Mouse (Mus musculus): ENCODE results near the gene Cyp11a1. TPM values are rescaled to one million over a fixed set of nuclear protein-coding genes. Genes with fewer than 3 reads are reported as not detected.

Cyp11a1 gene
- polyA plus RNA-seq, 1 experiment from 2014 or later: 0.51 TPM

DNA sequence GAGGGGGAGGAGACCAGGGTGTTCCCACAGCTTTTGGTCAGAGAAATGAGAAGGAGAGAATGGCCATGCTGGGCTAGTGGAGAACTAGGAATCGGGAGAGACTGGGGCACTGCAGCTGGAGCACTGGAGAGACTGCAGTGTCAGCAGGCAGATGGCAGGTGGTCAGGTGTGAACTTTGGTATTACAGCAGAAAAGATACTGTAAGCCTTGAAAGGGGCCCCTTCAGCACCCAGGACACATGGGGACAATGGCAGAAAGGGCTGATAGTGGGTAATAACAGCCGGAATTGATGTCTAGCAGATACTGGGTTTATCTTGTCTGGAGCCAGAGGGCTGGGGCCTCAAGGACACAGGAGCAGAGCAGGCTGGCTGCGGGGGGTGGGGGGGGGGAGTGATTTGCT lies 27.4 kb upstream of the Cyp11a1 start:
- no peak overlapping the region for H3K9ac ChIP-seq (replicated peaks; ENCODE audit: low read length)
- H3K36me3 ChIP-seq (ENCODE audit: control insufficient read depth, insufficient read depth, low read length): no peaks in the 10 kb centered on the region
- DNase-seq (no peak), ATAC-seq (ENCODE audit: low FRiP score, low TSS enrichment) (no peak)
- 0 out of 2 replicates have a peak, but pooled peaks cover 3% of the 10 kb centered on the region for H3K9me3 ChIP-seq (ENCODE audit: control insufficient read depth, low read length)
- no peaks in the 10 kb centered on the region for H3K4me1 ChIP-seq (ENCODE audit: control insufficient read depth, insufficient read depth, low read length)
- 77% methylated on average over 3 of the region's 3 CpGs for WGBS
- H3K4me2 ChIP-seq (ENCODE audit: low read length): no peak overlapping the region
- H3K27ac ChIP-seq (replicated peaks; ENCODE audit: low read depth, low read length): no peak overlapping the region
- H3K27me3 ChIP-seq (ENCODE audit: control insufficient read depth, insufficient read depth, low read length): no peaks in the 10 kb centered on the region
- no peak overlapping the region for H3K4me3 ChIP-seq (replicated peaks; ENCODE audit: low read depth, low read length)

GRCm38 (mm10) chr9:57980570-57980969 lies 25.6 kb upstream of the Cyp11a1 start:
- ATAC-seq (ENCODE audit: low FRiP score, low TSS enrichment): no peak
- H3K27me3 ChIP-seq (ENCODE audit: control insufficient read depth, insufficient read depth, low read length): no peaks in the 10 kb centered on the region
- WGBS: 84% methylated on average over 10 of the region's 10 CpGs

GRCm38 (mm10) chr9:57985304-57985703 lies 20.9 kb upstream of the Cyp11a1 start:
- no peak overlapping the region for H3K9ac ChIP-seq (replicated peaks; ENCODE audit: low read length)
- WGBS: 91% methylated on average over 8 of the region's 8 CpGs
- no peak overlapping the region for H3K4me3 ChIP-seq (replicated peaks; ENCODE audit: low read depth, low read length)
- no peak overlapping the region for H3K4me2 ChIP-seq (ENCODE audit: low read length)
- H3K9me3 ChIP-seq (ENCODE audit: control insufficient read depth, low read length): no peaks in the 10 kb centered on the region
- H3K27me3 ChIP-seq (ENCODE audit: control insufficient read depth, insufficient read depth, low read length): no peaks in the 10 kb centered on the region
- H3K27ac ChIP-seq (replicated peaks; ENCODE audit: low read depth, low read length): no peak overlapping the region
- DNase-seq: no peak
- H3K36me3 ChIP-seq (ENCODE audit: control insufficient read depth, insufficient read depth, low read length): no peaks in the 10 kb centered on the region
- no peak for ATAC-seq (ENCODE audit: low FRiP score, low TSS enrichment)
- H3K4me1 ChIP-seq (ENCODE audit: control insufficient read depth, insufficient read depth, low read length): no peaks in the 10 kb centered on the region

More at GRCm38 (mm10) chr9:57980570-57980969, 25.6 kb upstream of the Cyp11a1 start:
- no peak for DNase-seq
- H3K36me3 ChIP-seq (ENCODE audit: control insufficient read depth, insufficient read depth, low read length): no peaks in the 10 kb centered on the region
- H3K9me3 ChIP-seq (ENCODE audit: control insufficient read depth, low read length): 0 out of 2 replicates have a peak, but pooled peaks cover 3% of the 10 kb centered on the region
- H3K4me1 ChIP-seq (ENCODE audit: control insufficient read depth, insufficient read depth, low read length): no peaks in the 10 kb centered on the region
- no peak overlapping the region for H3K4me3 ChIP-seq (replicated peaks; ENCODE audit: low read depth, low read length)
- H3K4me2 ChIP-seq (ENCODE audit: low read length): no peak overlapping the region
- H3K9ac ChIP-seq (replicated peaks; ENCODE audit: low read length): no peak overlapping the region
- no peak overlapping the region for H3K27ac ChIP-seq (replicated peaks; ENCODE audit: low read depth, low read length)

DNA sequence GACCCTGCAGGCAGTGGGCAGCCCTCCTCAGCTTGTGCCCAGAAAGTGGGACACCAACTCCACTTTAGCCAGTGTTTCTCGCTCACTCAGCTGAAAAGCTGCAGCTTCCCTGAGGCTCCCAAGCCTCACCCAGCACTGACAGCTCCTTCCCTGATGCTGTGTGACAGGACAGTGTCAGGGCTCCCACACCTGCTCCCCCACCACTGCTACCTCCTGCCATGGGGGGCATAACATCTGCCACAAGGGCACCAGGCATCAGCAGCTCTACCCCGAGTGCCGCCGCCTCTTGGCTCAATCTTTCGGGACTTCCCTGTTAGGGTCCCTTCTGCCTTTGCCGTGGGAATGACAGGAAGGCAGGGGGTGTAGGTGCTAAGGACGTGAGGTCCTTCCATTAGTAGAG lies 19.9 kb upstream of the Cyp11a1 start:
- Histone ChIP-seq H3K27me3 (ENCODE audit: control insufficient read depth, insufficient read depth, low read length) (no peaks in the 10 kb centered on the region), H3K36me3 (ENCODE audit: control insufficient read depth, insufficient read depth, low read length) (no peaks in the 10 kb centered on the region), H3K9me3 (ENCODE audit: control insufficient read depth, low read length) (no peaks in the 10 kb centered on the region), H3K9ac (replicated peaks; ENCODE audit: low read length) (no peak overlapping the region), H3K4me1 (ENCODE audit: control insufficient read depth, insufficient read depth, low read length) (no peaks in the 10 kb centered on the region), H3K4me2 (ENCODE audit: low read length) (no peak overlapping the region), H3K27ac (replicated peaks; ENCODE audit: low read depth, low read length) (no peak overlapping the region), H3K4me3 (replicated peaks; ENCODE audit: low read depth, low read length) (no peak overlapping the region)
- WGBS: 82% methylated on average over 7 of the region's 7 CpGs
- ATAC-seq (ENCODE audit: low FRiP score, low TSS enrichment) (no peak), DNase-seq (no peak)

DNA sequence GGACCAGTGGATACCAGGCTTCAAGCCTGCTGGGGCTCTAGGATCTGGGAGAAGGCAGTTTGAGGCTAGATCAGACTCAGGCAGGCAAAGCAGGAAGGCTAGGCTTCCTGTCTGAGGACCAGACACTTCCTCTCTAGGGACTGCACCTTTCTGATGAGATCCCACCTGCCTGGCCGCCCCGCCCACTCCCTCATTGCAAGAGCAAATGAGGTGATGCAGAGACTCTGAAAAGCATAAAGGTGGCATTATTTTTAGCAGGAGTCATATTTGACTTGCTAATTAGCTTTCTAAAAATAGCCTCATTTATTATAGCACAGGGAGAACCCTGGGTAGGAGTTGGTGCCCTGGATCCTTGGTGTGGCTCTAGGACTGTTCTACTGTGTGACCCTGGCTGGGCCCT lies 18.1 kb upstream of the Cyp11a1 start:
- no peak overlapping the region for H3K4me2 ChIP-seq (ENCODE audit: low read length)
- H3K9ac ChIP-seq (replicated peaks; ENCODE audit: low read length): no peak overlapping the region
- WGBS: 89% methylated on average over 2 of the region's 2 CpGs
- H3K27ac ChIP-seq (replicated peaks; ENCODE audit: low read depth, low read length): no peak overlapping the region
- no peaks in the 10 kb centered on the region for H3K4me1 ChIP-seq (ENCODE audit: control insufficient read depth, insufficient read depth, low read length)
- no peaks in the 10 kb centered on the region for H3K9me3 ChIP-seq (ENCODE audit: control insufficient read depth, low read length)
- H3K36me3 ChIP-seq (ENCODE audit: control insufficient read depth, insufficient read depth, low read length): no peaks in the 10 kb centered on the region
- H3K27me3 ChIP-seq (ENCODE audit: control insufficient read depth, insufficient read depth, low read length): no peaks in the 10 kb centered on the region
- no peak overlapping the region for H3K4me3 ChIP-seq (replicated peaks; ENCODE audit: low read depth, low read length)
- ATAC-seq (ENCODE audit: low FRiP score, low TSS enrichment) (no peak), DNase-seq (no peak)

- Histone ChIP-seq H3K4me3 (replicated peaks; ENCODE audit: low read depth, low read length) (no peak overlapping the region), H3K4me1 (ENCODE audit: control insufficient read depth, insufficient read depth, low read length) (no peaks in the 10 kb centered on the region), H3K27ac (replicated peaks; ENCODE audit: low read depth, low read length) (no peak overlapping the region), H3K9ac (replicated peaks; ENCODE audit: low read length) (no peak overlapping the region), H3K36me3 (ENCODE audit: control insufficient read depth, insufficient read depth, low read length) (no peaks in the 10 kb centered on the region), H3K27me3 (ENCODE audit: control insufficient read depth, insufficient read depth, low read length) (no peaks in the 10 kb centered on the region), H3K9me3 (ENCODE audit: control insufficient read depth, low read length) (no peaks in the 10 kb centered on the region), H3K4me2 (ENCODE audit: low read length) (no peak overlapping the region)
- DNase-seq (no peak), ATAC-seq (ENCODE audit: low FRiP score, low TSS enrichment) (no peak)
- 89% methylated on average over 6 of the region's 6 CpGs for WGBS
Measured at GRCm38 (mm10) chr9:57989309-57989708, 16.9 kb upstream of the Cyp11a1 start.

DNA sequence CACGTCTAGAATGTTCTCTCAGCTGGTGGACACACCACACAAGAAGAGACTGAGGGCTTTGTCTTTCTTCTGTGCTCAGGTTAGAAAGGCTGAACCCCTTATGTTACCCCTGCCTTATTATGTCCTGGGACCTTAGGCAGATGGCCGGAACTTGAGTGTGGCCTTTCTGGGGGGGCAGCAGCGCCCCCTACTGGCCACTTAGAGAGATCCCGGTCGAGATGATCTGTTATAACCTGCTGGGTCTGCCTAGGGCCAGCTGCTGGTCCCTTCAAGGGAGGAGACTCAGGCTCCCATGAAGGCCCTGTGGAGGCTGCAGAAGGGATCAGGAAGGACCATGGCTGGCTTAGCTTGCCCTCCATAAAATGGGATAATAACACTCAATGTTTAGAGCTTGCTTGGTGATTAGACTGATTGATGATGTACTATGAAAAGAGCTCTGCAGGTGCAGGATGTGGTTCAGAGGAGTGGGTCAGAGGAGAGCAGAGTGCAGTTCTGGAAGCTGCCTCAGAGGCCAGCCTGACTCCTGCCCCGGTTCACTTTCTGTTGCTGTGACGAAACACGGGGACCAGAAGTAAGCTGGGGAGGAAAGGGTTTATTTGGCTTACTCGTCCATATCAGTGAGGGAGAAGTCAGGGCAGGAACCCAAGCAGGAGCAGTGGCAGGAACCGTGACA lies 15.6 kb upstream of the Cyp11a1 start:
- Histone ChIP-seq H3K9ac (replicated peaks; ENCODE audit: low read length) (no peak overlapping the region), H3K4me2 (ENCODE audit: low read length) (no peak overlapping the region), H3K4me3 (replicated peaks; ENCODE audit: low read depth, low read length) (no peak overlapping the region), H3K27ac (replicated peaks; ENCODE audit: low read depth, low read length) (no peak overlapping the region), H3K4me1 (ENCODE audit: control insufficient read depth, insufficient read depth, low read length) (no peaks in the 10 kb centered on the region), H3K27me3 (ENCODE audit: control insufficient read depth, insufficient read depth, low read length) (no peaks in the 10 kb centered on the region), H3K9me3 (ENCODE audit: control insufficient read depth, low read length) (no peaks in the 10 kb centered on the region), H3K36me3 (ENCODE audit: control insufficient read depth, insufficient read depth, low read length) (no peaks in the 10 kb centered on the region)
- ATAC-seq (ENCODE audit: low FRiP score, low TSS enrichment): no peak
- peak; percentile 53 for DNase-seq
- 40% methylated on average over 10 of the region's 10 CpGs for WGBS

GRCm38 (mm10) chr9:57992060-57992459 lies 14.2 kb upstream of the Cyp11a1 start:
- H3K9ac ChIP-seq (replicated peaks; ENCODE audit: low read length): no peak overlapping the region
- 79% methylated on average over 3 of the region's 3 CpGs for WGBS
- H3K4me3 ChIP-seq (replicated peaks; ENCODE audit: low read depth, low read length): no peak overlapping the region
- no peaks in the 10 kb centered on the region for H3K4me1 ChIP-seq (ENCODE audit: control insufficient read depth, insufficient read depth, low read length)
- H3K36me3 ChIP-seq (ENCODE audit: control insufficient read depth, insufficient read depth, low read length): no peaks in the 10 kb centered on the region
- no peaks in the 10 kb centered on the region for H3K9me3 ChIP-seq (ENCODE audit: control insufficient read depth, low read length)
- no peak for ATAC-seq (ENCODE audit: low FRiP score, low TSS enrichment)
- H3K4me2 ChIP-seq (ENCODE audit: low read length): no peak overlapping the region
- no peak for DNase-seq
- H3K27ac ChIP-seq (replicated peaks; ENCODE audit: low read depth, low read length): no peak overlapping the region
- no peaks in the 10 kb centered on the region for H3K27me3 ChIP-seq (ENCODE audit: control insufficient read depth, insufficient read depth, low read length)

DNA sequence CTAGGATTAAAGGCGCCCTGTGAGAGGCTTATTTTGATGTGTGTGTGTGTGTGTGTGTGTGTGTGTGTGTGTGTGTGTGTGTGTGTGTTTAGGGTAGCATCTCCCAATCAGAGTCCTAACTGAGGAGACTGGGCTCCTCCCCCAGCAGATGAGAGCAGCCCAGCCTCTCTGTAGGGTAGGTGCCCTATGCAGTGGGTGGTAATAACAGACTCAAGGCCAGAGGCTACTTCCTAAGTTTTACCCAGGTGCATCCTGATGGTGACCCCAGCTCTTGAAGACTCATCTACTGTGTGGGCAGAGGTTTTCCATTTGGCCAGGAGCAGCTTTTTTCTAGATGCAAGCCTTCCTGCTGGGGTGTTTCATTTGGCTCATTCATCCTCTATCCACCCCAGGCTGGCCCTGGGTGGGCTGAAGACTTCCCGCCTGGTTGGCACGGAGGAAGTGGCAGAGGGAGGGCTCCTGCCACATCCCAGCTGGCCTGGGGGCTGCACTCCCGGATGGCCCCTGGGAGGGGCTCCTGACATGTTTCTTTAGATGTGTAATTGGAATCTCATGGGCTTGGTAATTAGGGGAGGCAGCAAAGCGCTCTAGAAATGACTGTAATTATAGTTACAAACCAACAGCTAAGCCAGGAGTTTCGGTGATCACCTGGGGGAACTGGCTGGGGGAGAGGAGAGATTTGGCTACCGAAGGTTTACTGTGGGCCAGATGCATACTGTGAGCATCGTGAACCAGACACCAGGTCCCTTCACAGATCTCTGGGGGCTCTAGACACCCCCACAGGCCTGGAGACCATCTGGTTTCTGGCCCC lies 13.2 kb upstream of the Cyp11a1 start:
- no peak for ATAC-seq (ENCODE audit: low FRiP score, low TSS enrichment)
- no peak for DNase-seq
- Histone ChIP-seq H3K4me2 (ENCODE audit: low read length) (no peak overlapping the region), H3K4me3 (replicated peaks; ENCODE audit: low read depth, low read length) (no peak overlapping the region), H3K27ac (replicated peaks; ENCODE audit: low read depth, low read length) (no peak overlapping the region), H3K27me3 (ENCODE audit: control insufficient read depth, insufficient read depth, low read length) (peaks cover 2% of the 10 kb centered on the region; the same call in 1 of the 2 replicates), H3K4me1 (ENCODE audit: control insufficient read depth, insufficient read depth, low read length) (no peaks in the 10 kb centered on the region), H3K36me3 (ENCODE audit: control insufficient read depth, insufficient read depth, low read length) (no peaks in the 10 kb centered on the region), H3K9me3 (ENCODE audit: control insufficient read depth, low read length) (no peaks in the 10 kb centered on the region), H3K9ac (replicated peaks; ENCODE audit: low read length) (no peak overlapping the region)
- WGBS: 53% methylated on average over 8 of the region's 8 CpGs

All from midbrain, embryonic 14.5 days (tissue).